Mouse (Mus musculus): ENCODE data around the gene Ttc14.

The Ttc14 gene

GRCm38 (mm10) chr3:33799617-33800512, at the start of gene Ttc14:
Gene Ttc14 (plus strand): TSS chr3:33799832.
- peak; percentile 96 for DNase-seq (ENCODE audit: low spot score)

- no peak for DNase-seq (ENCODE audit: low spot score)
These were observed 8.7 kb upstream of the Ttc14 start for GRCm38 (mm10) chr3:33790975-33791374.

- DNase-seq (ENCODE audit: low spot score) = no peak
These were observed 835 bp downstream of the Ttc14 start for GRCm38 (mm10) chr3:33800513-33800820.

- DNase-seq (ENCODE audit: low spot score) = no peak
These were observed 7.5 kb downstream of the Ttc14 start for GRCm38 (mm10) chr3:33807151-33807550.

GRCm38 (mm10) chr3:33824135-33824946, 24.7 kb downstream of the Ttc14 start:
- peak; percentile 13 for DNase-seq (ENCODE audit: low spot score)

- DNase-seq (ENCODE audit: low spot score) = no peak
These were observed 32.7 kb downstream of the Ttc14 start for GRCm38 (mm10) chr3:33832351-33832750.

- DNase-seq (ENCODE audit: low spot score) = no peak
These were observed 36.9 kb downstream of the Ttc14 start for GRCm38 (mm10) chr3:33836576-33836975.

GRCm38 (mm10) chr3:33838877-33839276, 39.2 kb downstream of the Ttc14 start:
- DNase-seq (ENCODE audit: low spot score) = no peak

GRCm38 (mm10) chr3:33843801-33844632, 44.4 kb downstream of the Ttc14 start, which contains the start of gene Ccdc39:
Gene Ccdc39 (minus strand): TSS chr3:33844310.
- peak; percentile 75 for DNase-seq (ENCODE audit: low spot score)

- no peak for DNase-seq (ENCODE audit: low spot score)
These were observed 47.0 kb downstream of the Ttc14 start for GRCm38 (mm10) chr3:33846639-33847038.

- no peak for DNase-seq (ENCODE audit: low spot score)
These were observed 51.2 kb downstream of the Ttc14 start for GRCm38 (mm10) chr3:33850856-33851255.

GRCm38 (mm10) chr3:33853062-33853461, 53.4 kb downstream of the Ttc14 start:
- DNase-seq (ENCODE audit: low spot score) = no peak

GRCm38 (mm10) chr3:33858939-33859338, 59.3 kb downstream of the Ttc14 start:
- DNase-seq (ENCODE audit: low spot score) = no peak

GRCm38 (mm10) chr3:33864000-33864540, 64.4 kb downstream of the Ttc14 start:
- DNase-seq (ENCODE audit: low spot score) = no peak

All from yolk sac, embryonic 10.5 days (tissue).